Mouse (Mus musculus): ENCODE measurements at regions not wholly inside any gene's neighbourhood (a gene's known extent, or its start where the extent isn't known, plus 50 kb on each side); places are given as distances from the start of the nearest gene placed in this dataset.

GRCm38 (mm10) chr16:87817590-87817989 is 118.8 kb downstream of the Bach1 start:
- TF ChIP-seq CTCF (IDR thresholded peaks at IDR 0.05; ENCODE audit: control insufficient read depth, insufficient read depth, low read length), result no peak
- TF ChIP-seq POLR2A (IDR thresholded peaks at IDR 0.05; ENCODE audit: borderline replicate concordance, control insufficient read depth, low read depth, low read length), result no peak

Measured in bone marrow, adult 2 months (tissue).